Mouse (Mus musculus) stomach, embryonic 16.5 days (tissue): ENCODE measurements at regions not wholly inside any gene's neighbourhood (a gene's known extent, or its start where the extent isn't known, plus 50 kb on each side); places are given as distances from the start of the nearest gene placed in this dataset.
A peak's percentile ranks its signal among the peaks of the same experiment; 100 is the strongest.

Source experiments
- ATAC-seq: fragments of 200-750 bp; cut with Nextera tagmentation; 2 replicates; pipeline ENCODE4 v1.8.0; 2017; ENCODE audit warnings: moderate number of reproducible peaks, moderate TSS enrichment; ENCODE audit not compliant: insufficient read depth, low FRiP score
- H3K27ac ChIP-seq: fragments of 300-500 bp; sonication (generic); 2 replicates; pipeline ENCODE4 v1.5.1; 2014; ENCODE audit warnings: low read length
- H3K27me3 ChIP-seq: fragments of 300-500 bp; sonication (generic); 2 replicates; pipeline ENCODE4 v1.6.1; 2014; ENCODE audit warnings: low read length, control low read depth, mixed read lengths; ENCODE audit not compliant: control insufficient read depth, insufficient read depth
- H3K36me3 ChIP-seq: fragments of 300-500 bp; sonication (generic); 2 replicates; pipeline ENCODE4 v1.6.1; 2014; ENCODE audit warnings: low read length; ENCODE audit not compliant: control insufficient read depth, insufficient read depth
- H3K4me1 ChIP-seq: fragments of 300-500 bp; sonication (generic); 2 replicates; pipeline ENCODE4 v1.6.1; 2014; ENCODE audit warnings: low read length, control low read depth, mixed read lengths; ENCODE audit not compliant: control insufficient read depth, insufficient read depth
- H3K4me2 ChIP-seq: fragments of 300-500 bp; sonication (generic); 2 replicates; pipeline ENCODE4 v1.6.1; 2014; ENCODE audit warnings: low read depth, low read length, mixed read lengths
- H3K4me3 ChIP-seq: fragments of 300-500 bp; sonication (generic); replicated peaks from 2 replicates; pipeline ENCODE4 v1.5.1; 2014; ENCODE audit warnings: mild to moderate bottlenecking, low read length
- H3K9ac ChIP-seq: fragments of 300-500 bp; sonication (generic); 2 replicates; pipeline ENCODE4 v1.6.1; 2014; ENCODE audit warnings: low read length
- H3K9me3 ChIP-seq: fragments of 300-500 bp; sonication (generic); replicated peaks from 2 replicates; pipeline ENCODE4 v1.6.1; 2016; ENCODE audit warnings: low read length, control low read depth; ENCODE audit not compliant: control insufficient read depth
- WGBS: fragments of 180-500 bp; shearing (Covaris S2); extraction: QIAGEN DNeasy Blood & Tissue Kit; methylation state at CpG from one replicate; pipeline ENCODE4 v1.1.7; 2014; 5-methylcytosine and 5-hydroxymethylcytosine counted together

DNA sequence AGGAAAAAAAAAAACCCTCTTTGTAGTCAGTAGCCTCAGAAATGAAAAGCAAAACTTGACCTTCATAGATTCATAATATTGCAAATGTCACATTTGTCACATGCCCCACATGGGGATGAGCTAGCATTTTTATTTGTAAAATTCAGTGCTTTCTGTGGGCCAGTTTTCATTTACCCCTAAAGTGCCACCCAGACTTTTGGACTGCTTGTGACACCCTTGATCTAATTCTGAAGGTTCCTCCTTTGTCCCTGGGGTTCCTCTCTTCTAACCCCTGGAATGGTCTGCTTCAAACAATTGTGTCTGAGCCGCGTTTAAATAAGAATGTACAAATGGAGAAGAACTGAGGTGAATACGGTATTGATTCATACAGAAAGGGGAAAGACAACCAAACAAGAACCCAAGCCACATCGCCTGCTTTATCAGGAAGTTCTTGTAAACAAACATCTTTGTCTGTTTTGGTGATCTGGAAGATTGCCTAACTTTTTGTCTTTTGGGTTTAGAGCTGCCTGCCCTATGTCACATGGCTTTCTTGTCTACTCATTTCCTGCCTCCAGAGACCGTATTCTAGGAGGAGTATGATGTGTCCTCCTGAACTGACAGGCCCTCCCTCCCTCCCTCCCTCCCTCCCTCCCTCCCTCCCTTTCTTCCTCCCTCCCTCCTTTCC, 203.1 kb upstream of the Gm9833 start:
- no peak overlapping the region for H3K4me3 ChIP-seq
- 0 out of 2 replicates have a peak overlapping the region, but pooled peaks have one; percentile 29 for H3K27ac ChIP-seq
- 36% methylated on average over 5 of the region's 5 CpGs for WGBS
- H3K36me3 ChIP-seq: no peaks in the 10 kb centered on the region
- H3K9ac ChIP-seq: no peak overlapping the region
- H3K4me1 ChIP-seq: peaks cover 10% of the 10 kb centered on the region; the same call in 1 of the 2 replicates
- ATAC-seq: no peak; the same call in 1 of the 2 replicates
- H3K27me3 ChIP-seq: no peaks in the 10 kb centered on the region
- no peaks in the 10 kb centered on the region for H3K9me3 ChIP-seq
- no peak overlapping the region for H3K4me2 ChIP-seq

DNA sequence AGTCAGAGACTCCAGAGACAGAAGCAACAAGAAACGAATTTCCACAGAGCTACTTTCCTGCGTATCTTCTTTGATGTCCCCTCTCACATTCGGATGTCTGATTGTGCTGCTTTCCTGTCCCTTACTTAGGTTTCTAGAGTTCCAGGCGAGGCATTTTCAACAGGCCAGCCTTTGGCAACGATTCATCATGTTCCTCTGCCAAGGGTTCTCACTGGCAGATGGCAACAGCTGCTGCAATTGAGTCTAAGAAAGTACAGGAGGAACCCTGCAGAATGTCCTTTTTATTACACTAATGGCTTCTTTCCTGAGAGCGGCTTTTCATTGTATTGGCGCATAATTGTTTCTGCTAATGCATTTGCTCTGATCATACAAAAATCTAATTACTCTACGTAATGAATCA, 202.3 kb upstream of the Gm9833 start:
- Histone ChIP-seq H3K9me3 (no peaks in the 10 kb centered on the region), H3K27ac (peak overlapping the region; percentile 36), H3K4me3 (no peak overlapping the region), H3K4me1 (peaks cover 10% of the 10 kb centered on the region; the same call in 1 of the 2 replicates), H3K27me3 (no peaks in the 10 kb centered on the region), H3K36me3 (no peaks in the 10 kb centered on the region), H3K9ac (no peak overlapping the region), H3K4me2 (no peak overlapping the region)
- no peak for ATAC-seq
- WGBS: 43% methylated on average over 8 of the region's 8 CpGs

DNA sequence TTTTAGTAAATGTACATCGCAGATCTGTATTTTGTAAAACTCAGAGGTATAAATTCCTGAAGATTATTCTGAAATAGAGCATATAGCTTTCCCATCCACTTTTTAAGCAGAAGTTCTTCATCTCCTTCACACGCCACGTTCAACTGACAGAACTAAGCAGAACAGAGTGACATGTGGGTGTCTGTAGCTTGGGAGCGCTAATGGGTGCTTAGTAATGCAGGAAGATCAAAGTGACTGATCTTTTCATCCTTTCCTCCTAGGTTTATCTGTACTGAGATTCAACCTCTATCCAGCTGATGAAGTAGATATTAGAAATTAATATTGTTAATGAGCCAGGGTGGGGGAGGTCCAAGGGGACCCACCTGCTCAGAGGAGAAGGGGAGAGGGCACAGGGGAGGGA, 201.8 kb upstream of the Gm9833 start:
- H3K36me3 ChIP-seq: no peaks in the 10 kb centered on the region
- peaks cover 10% of the 10 kb centered on the region; the same call in 1 of the 2 replicates for H3K4me1 ChIP-seq
- no peak overlapping the region for H3K4me2 ChIP-seq
- H3K9ac ChIP-seq: no peak overlapping the region
- no peaks in the 10 kb centered on the region for H3K9me3 ChIP-seq
- no peak overlapping the region for H3K27ac ChIP-seq
- no peaks in the 10 kb centered on the region for H3K27me3 ChIP-seq
- no peak for ATAC-seq
- no peak overlapping the region for H3K4me3 ChIP-seq
- 59% methylated on average over 4 of the region's 4 CpGs for WGBS

DNA sequence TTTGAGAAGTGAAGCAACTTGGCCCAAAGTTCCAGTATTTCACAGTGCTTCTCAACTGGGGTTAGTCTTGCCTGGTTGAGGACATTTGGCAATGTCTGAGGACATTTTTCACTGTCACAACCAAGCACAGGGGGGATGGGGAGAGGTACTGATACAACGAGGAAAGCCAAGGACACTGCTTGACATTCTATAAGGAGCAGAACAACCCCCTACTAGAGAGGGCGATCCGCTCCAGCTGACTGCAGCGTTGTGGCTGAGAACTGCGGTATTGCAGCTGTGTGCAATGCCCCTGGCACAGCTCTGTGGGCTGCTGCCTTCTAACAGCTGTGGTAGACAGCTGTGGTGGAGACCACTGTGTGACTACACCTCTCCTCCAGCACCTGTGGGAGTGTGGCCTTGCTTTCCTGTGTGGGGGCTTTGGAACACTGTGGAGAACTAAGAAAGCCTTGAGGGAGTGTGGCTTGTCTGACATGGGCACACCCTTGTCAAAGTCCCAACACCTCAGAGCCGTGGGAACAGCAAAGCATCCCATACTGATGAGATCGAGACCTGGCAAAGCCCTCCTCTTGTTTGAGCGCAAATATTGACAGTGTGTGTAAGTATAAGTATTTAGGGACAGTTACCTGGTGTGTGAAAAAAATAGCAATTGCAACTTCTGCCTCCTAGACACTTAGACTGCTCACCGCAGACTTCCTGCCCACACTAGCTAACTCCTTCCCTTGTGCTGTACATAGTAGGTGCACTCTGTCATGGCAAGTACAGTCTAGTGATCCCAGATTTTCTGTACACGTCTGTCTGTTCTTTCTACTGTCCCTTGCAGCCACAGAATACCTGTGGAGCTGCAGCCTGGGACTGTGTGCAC, 200.9 kb upstream of the Gm9833 start:
- ATAC-seq: peak; percentile 50; the same call in 1 of the 2 replicates
- Histone ChIP-seq H3K4me2 (no peak overlapping the region), H3K27ac (no peak overlapping the region), H3K4me3 (no peak overlapping the region), H3K36me3 (no peaks in the 10 kb centered on the region), H3K4me1 (peaks cover 10% of the 10 kb centered on the region; the same call in 1 of the 2 replicates), H3K9ac (no peak overlapping the region), H3K9me3 (no peaks in the 10 kb centered on the region), H3K27me3 (no peaks in the 10 kb centered on the region)
- 56% methylated on average over 10 of the region's 10 CpGs for WGBS

DNA sequence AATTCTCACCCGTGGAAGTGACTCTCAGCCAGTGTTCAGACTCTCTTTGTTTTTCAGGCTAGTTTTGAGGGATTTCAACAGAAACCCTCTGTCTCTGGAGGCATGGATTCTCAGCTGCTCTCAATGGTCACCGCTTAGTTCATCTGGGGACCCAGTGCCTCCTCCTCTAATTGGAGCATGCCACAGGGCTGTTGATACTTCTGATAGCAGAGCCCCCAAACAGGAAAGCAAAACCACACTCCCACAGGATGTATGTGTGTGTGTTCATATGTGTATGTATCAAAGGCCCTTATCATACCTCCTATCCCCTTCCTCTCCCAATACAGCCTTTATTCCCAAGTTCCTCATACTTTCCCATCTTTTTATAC, 200.3 kb upstream of the Gm9833 start:
- no peak overlapping the region for H3K9ac ChIP-seq
- H3K4me1 ChIP-seq: peaks cover 10% of the 10 kb centered on the region; the same call in 1 of the 2 replicates
- WGBS: 70% methylated on average over 2 of the region's 2 CpGs
- H3K36me3 ChIP-seq: no peaks in the 10 kb centered on the region
- no peak for ATAC-seq
- H3K9me3 ChIP-seq: no peaks in the 10 kb centered on the region
- no peak overlapping the region for H3K4me3 ChIP-seq
- H3K27me3 ChIP-seq: no peaks in the 10 kb centered on the region
- H3K4me2 ChIP-seq: no peak overlapping the region
- H3K27ac ChIP-seq: no peak overlapping the region

DNA sequence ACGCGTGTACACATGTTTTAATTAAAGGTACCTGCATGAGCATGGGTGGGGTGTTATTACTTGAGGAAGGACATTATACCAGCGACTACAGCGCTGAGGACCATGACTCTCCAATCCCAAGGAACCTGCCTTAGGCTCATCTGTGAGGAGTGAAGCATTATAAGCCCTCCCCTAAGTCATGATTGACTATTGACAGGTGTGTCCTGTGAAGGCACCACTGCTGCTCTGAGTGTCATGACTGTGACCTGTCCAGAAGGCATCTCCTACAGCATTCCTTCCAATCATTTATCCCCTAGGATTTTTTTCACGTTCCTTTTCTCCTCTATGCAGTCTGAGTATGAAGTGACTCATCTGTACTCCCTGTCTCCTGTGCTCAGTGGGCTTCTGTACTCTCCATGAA, 199.9 kb upstream of the Gm9833 start:
- 93% methylated on average over 5 of the region's 5 CpGs for whole genome bisulfite sequencing
- no peak overlapping the region for H3K9ac ChIP-seq
- H3K27me3 ChIP-seq: no peaks in the 10 kb centered on the region
- H3K4me2 ChIP-seq: no peak overlapping the region
- H3K9me3 ChIP-seq: no peaks in the 10 kb centered on the region
- H3K4me1 ChIP-seq: peaks cover 10% of the 10 kb centered on the region; the same call in 1 of the 2 replicates
- no peak overlapping the region for H3K4me3 ChIP-seq
- ATAC-seq: no peak
- no peak overlapping the region for H3K27ac ChIP-seq
- no peaks in the 10 kb centered on the region for H3K36me3 ChIP-seq

DNA sequence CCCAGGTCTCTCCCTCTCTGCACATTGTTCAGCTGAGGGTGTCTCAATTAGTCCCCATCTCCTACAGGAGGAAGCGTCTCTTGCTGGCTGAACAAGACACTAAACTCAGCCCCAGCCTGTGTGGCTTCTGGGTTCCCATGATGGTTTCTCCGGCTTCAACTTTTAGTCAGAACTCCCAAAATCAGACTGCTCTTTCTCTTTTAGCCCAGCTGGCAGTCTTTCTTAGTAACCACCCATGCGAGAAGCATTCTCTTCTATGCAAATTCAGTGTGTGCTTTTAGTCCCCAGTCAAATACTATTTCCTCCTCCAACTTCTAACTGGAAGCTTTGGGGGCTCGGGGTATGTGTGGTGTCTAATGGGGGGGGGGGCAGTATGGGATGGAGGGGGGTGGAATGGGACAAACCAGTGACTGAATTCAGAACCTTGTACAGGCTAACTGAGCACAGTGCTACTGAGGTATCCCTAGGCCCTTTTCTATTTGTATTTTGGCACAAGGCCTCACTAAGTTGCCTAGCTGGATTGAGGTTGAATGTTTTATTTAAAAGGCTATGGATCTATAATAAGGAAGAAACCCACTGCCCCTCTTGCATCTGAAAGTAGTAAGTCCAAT, 194.9 kb upstream of the Gm9833 start:
- Histone ChIP-seq H3K4me3 (no peak overlapping the region), H3K27ac (no peak overlapping the region), H3K4me1 (no peaks in the 10 kb centered on the region), H3K36me3 (no peaks in the 10 kb centered on the region), H3K9ac (no peak overlapping the region), H3K27me3 (no peaks in the 10 kb centered on the region), H3K9me3 (no peaks in the 10 kb centered on the region), H3K4me2 (no peak overlapping the region)
- no peak for ATAC-seq
- 77% methylated on average over 4 of the region's 4 CpGs for WGBS

DNA sequence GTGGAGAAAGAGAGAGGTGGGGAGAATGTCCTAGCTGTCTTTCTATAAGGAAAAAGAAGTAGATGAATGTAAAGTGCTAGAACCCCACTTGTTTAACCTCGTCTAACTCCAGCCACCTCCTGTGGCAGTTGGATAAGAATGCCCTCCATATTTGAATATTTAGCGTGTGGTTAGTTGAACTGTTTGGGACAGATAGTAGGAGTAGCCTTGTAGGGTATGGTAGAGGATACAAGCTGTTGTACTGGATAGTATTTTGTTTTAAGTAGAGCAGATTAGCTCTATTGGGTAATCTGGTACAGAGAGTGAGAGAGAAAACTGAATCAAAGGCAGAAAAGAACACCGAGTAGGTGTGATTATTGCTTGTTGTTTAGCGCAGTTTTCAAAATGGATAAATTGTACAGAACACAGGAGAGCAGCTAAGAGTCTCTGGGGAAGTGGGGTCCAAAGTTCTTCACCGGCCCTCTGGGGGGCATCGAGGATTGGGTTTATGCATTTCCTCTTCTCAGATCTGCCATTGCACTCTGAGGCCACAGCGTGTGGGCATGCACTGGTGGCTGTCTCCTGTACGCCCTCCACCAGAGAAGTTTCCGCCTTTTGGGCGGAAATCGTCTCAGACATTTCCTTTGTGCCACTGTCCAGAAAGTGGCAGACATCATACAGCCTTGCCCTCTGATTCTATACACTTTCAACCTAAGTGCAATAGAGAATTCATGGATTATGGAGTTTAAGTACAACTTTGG, 192.3 kb upstream of the Gm9833 start:
- no peak for ATAC-seq
- H3K9me3 ChIP-seq: no peaks in the 10 kb centered on the region
- no peak overlapping the region for H3K4me3 ChIP-seq
- WGBS: 89% methylated on average over 11 of the region's 11 CpGs
- no peak overlapping the region for H3K27ac ChIP-seq
- no peaks in the 10 kb centered on the region for H3K4me1 ChIP-seq
- no peak overlapping the region for H3K4me2 ChIP-seq
- H3K27me3 ChIP-seq: no peaks in the 10 kb centered on the region
- no peaks in the 10 kb centered on the region for H3K36me3 ChIP-seq
- no peak overlapping the region for H3K9ac ChIP-seq
